Mouse (Mus musculus): ENCODE results near the gene Prune2. TPM values are rescaled to one million over a fixed set of nuclear protein-coding genes. Genes with fewer than 3 reads are reported as not detected.
A peak's percentile ranks its signal among the peaks of the same experiment; 100 is the strongest.

The Prune2 gene
- 10 to 100 TPM; 12.0 to 19.1 TPM for total RNA-seq (2021)
- long read RNA-seq, experiment 1, partial matches to known transcripts, result 0 of 2 reads
- long read RNA-seq, experiment 1, other reads (novel, unspliced or antisense), result 2 of 2 reads
- long read RNA-seq, experiment 2, result 0 reads

- DNase-seq, result peak; percentile 83
Observed at GRCm38 (mm10) chr19:16955613-16956271, at the start of gene Prune2. Prune2 (plus strand) TSS chr19:16956118.

GRCm38 (mm10) chr19:16911507-16911906, 44.4 kb upstream of the Prune2 start:
- DNase-seq, result no peak

GRCm38 (mm10) chr19:16924516-16924915, 31.4 kb upstream of the Prune2 start:
- no peak for DNase-seq

GRCm38 (mm10) chr19:16934664-16935063, 21.3 kb upstream of the Prune2 start:
- DNase-seq, result no peak

- no peak for DNase-seq
Observed at GRCm38 (mm10) chr19:16948794-16949313, 7.1 kb upstream of the Prune2 start.

- no peak for DNase-seq
Observed at GRCm38 (mm10) chr19:16949341-16949740, 6.6 kb upstream of the Prune2 start.

GRCm38 (mm10) chr19:16950051-16950450, 5.9 kb upstream of the Prune2 start:
- DNase-seq, result peak; percentile 52

- DNase-seq, result no peak
Observed at GRCm38 (mm10) chr19:16950664-16951363, 5.1 kb upstream of the Prune2 start.

GRCm38 (mm10) chr19:16954736-16955135, 1.2 kb upstream of the Prune2 start:
- DNase-seq, result no peak

GRCm38 (mm10) chr19:16955231-16955612, 696 bp upstream of the Prune2 start:
- DNase-seq, result no peak

GRCm38 (mm10) chr19:16956319-16956718, 401 bp downstream of the Prune2 start:
- no peak for DNase-seq

GRCm38 (mm10) chr19:16959051-16959450, 3.1 kb downstream of the Prune2 start:
- no peak for DNase-seq

GRCm38 (mm10) chr19:16959551-16959950, 3.6 kb downstream of the Prune2 start:
- peak; percentile 13 for DNase-seq

- no peak for DNase-seq
Observed at GRCm38 (mm10) chr19:16961036-16961435, 5.1 kb downstream of the Prune2 start.

- DNase-seq, result no peak
Observed at GRCm38 (mm10) chr19:16963178-16963577, 7.3 kb downstream of the Prune2 start.

- no peak for DNase-seq
Observed at GRCm38 (mm10) chr19:16968768-16969167, 12.8 kb downstream of the Prune2 start.

- no peak for DNase-seq
Observed at GRCm38 (mm10) chr19:16970612-16971011, 14.7 kb downstream of the Prune2 start.

GRCm38 (mm10) chr19:16978910-16979309, 23.0 kb downstream of the Prune2 start:
- DNase-seq, result no peak

GRCm38 (mm10) chr19:16981743-16982142, 25.8 kb downstream of the Prune2 start:
- DNase-seq, result no peak

GRCm38 (mm10) chr19:16984897-16985296, 29.0 kb downstream of the Prune2 start:
- peak; percentile 77 for DNase-seq

- no peak for DNase-seq
Observed at GRCm38 (mm10) chr19:16987984-16988383, 32.1 kb downstream of the Prune2 start.

- no peak for DNase-seq
Observed at GRCm38 (mm10) chr19:16992151-16992550, 36.2 kb downstream of the Prune2 start.

- DNase-seq, result no peak
Observed at GRCm38 (mm10) chr19:16994260-16994659, 38.3 kb downstream of the Prune2 start.

Measured in adrenal gland, postnatal 10 days (tissue).